Mouse (Mus musculus): ENCODE results near the gene Mrps9. TPM values are rescaled to one million over a fixed set of nuclear protein-coding genes. Genes with fewer than 3 reads are reported as not detected.

Mrps9 gene
- total RNA-seq (2014; rRNA removed; ENCODE audit: low replicate concordance) = 41.5 and 64.3 TPM in 2 replicates
- 85.0 and 85.6 TPM in 2 replicates for polyA plus RNA-seq (2015; fragmentation: Nextera tagmentation; extraction: Ambion mirVana)

DNA sequence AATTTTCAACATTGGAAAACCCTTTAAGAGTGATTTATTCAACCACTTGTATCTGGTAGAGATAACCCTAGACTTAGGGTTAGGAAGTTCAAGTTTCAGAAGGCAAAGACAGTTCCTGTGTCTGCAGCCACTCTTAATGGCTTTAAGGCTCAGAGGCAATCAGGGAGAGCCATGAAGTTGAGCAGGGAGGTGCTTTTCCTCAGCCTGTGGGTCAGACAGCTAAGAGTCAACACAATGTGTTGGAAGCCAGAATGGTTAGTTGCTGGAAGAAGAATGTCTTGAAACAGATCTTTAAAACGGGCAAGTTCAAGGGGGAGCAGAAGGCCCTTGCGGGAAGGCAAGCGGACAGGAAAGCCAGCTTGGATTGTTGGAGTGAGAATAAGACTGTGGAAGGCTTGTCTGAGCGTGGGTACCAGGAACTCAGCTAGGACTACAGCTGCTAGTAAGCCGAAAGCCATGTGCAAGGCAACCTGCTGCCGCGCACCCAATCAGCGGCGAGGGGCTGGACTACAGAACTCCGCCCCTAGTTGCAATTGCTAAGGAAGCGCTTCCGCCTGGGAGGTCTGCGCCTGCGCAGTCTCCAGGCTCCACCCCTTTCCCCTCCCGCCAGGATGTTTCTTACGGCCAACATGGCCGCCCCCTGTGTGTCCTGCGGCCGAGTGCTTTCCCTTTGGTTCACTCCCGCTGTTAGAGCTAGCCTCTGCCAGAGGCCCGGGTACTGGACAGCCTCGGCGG, at the start of gene Mrps9:
TSS of gene Mrps9 (plus strand) at position 571 of the 735 bp plus-strand sequence.
- Histone ChIP-seq H3K36me3 (replicated peaks; ENCODE audit: control insufficient read depth, insufficient read depth, low read length) (no peaks in the 10 kb centered on the region), H3K9me3 (replicated peaks; ENCODE audit: control insufficient read depth, low read length) (no peaks in the 10 kb centered on the region), H3K27me3 (ENCODE audit: control insufficient read depth, insufficient read depth, low read length) (no peaks in the 10 kb centered on the region), H3K27ac (ENCODE audit: low read depth) (peak within 1 kb of the TSS; percentile 85), H3K4me2 (ENCODE audit: low read depth, low read length) (peak within 1 kb of the TSS; percentile 76), H3K4me3 (ENCODE audit: low read depth, low read length) (peak within 1 kb of the TSS; percentile 100), H3K9ac (replicated peaks; ENCODE audit: low read depth, low read length) (peak within 1 kb of the TSS; percentile 96), H3K4me1 (ENCODE audit: control insufficient read depth, insufficient read depth) (peaks cover 9% of the 10 kb centered on the region)
- peak; percentile 100 for ATAC-seq (ENCODE audit: insufficient read depth, low read depth)
- peak; percentile 95 for DNase-seq (ENCODE audit: low spot score)
- TF ChIP-seq CTCF (IDR thresholded peaks at IDR 0.05; ENCODE audit: low read depth) = no peak
- TF ChIP-seq EP300 (IDR thresholded peaks at IDR 0.05; ENCODE audit: low read depth) = no peak
- WGBS = under 1% methylated on average over 23 of the region's 23 CpGs

GRCm38 (mm10) chr1:42813301-42813845, 37.7 kb upstream of the Mrps9 start:
- 68% methylated on average over 6 of the region's 6 CpGs for WGBS

DNA sequence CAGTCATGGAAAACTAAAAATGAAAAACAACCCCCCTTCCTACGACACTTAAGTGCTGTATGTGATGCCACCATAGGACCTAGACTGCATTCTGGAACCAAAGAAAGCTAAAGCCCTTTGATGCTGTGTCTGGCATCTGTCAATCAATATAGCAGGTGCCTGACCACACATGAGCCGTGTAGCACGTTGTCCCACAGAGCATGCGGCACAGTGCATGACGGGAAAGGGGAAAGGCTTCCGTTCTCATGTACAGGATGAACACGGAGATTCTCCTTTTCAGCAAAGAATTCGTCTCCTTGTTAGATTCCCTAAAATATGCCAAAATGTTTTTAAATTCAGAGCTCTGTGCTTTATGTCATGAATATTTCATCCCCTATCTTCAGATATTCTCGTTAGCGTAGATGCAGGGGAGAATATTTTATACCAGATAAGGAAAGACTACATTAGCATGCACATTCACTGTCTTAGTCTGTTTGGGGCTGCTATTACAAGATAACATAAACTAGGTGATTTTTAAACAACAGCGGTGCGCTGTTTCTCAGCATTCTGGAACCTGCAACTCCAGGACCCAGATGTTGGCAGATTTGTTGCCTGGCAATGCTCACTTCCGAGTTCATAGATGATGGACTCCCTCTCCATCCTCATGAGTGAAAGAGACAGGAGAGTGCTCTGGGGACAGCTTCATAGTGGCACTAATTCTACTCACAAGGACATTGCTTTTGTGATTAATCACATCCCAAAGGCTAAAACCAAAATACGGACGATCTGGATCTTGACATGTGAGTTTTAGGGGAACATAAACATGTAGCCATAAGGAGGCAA, 36.0 kb upstream of the Mrps9 start:
- Histone ChIP-seq H3K4me3 (ENCODE audit: low read depth, low read length) (no peak overlapping the region), H3K36me3 (replicated peaks; ENCODE audit: control insufficient read depth, insufficient read depth, low read length) (no peaks in the 10 kb centered on the region), H3K9ac (replicated peaks; ENCODE audit: low read depth, low read length) (no peak overlapping the region), H3K27ac (ENCODE audit: low read depth) (no peak overlapping the region), H3K9me3 (replicated peaks; ENCODE audit: control insufficient read depth, low read length) (no peaks in the 10 kb centered on the region), H3K4me1 (ENCODE audit: control insufficient read depth, insufficient read depth) (no peaks in the 10 kb centered on the region), H3K4me2 (ENCODE audit: low read depth, low read length) (no peak overlapping the region), H3K27me3 (ENCODE audit: control insufficient read depth, insufficient read depth, low read length) (no peaks in the 10 kb centered on the region)
- 76% methylated on average over 15 of the region's 15 CpGs for WGBS
- no peak for TF ChIP-seq CTCF (IDR thresholded peaks at IDR 0.05; ENCODE audit: low read depth)
- ATAC-seq (ENCODE audit: insufficient read depth, low read depth) = no peak
- DNase-seq (ENCODE audit: low spot score) = no peak

More at GRCm38 (mm10) chr1:42813301-42813845, 37.7 kb upstream of the Mrps9 start:
- DNase-seq (ENCODE audit: low spot score) = no peak
- no peak for TF ChIP-seq EP300 (IDR thresholded peaks at IDR 0.05; ENCODE audit: low read depth)
- no peak for TF ChIP-seq CTCF (IDR thresholded peaks at IDR 0.05; ENCODE audit: low read depth)
- H3K27ac ChIP-seq (ENCODE audit: low read depth) = no peak overlapping the region
- no peak for ATAC-seq (ENCODE audit: insufficient read depth, low read depth)
- H3K4me2 ChIP-seq (ENCODE audit: low read depth, low read length) = no peak overlapping the region
- H3K9me3 ChIP-seq (replicated peaks; ENCODE audit: control insufficient read depth, low read length) = no peaks in the 10 kb centered on the region
- H3K4me1 ChIP-seq (ENCODE audit: control insufficient read depth, insufficient read depth) = no peaks in the 10 kb centered on the region
- no peak overlapping the region for H3K9ac ChIP-seq (replicated peaks; ENCODE audit: low read depth, low read length)
- H3K27me3 ChIP-seq (ENCODE audit: control insufficient read depth, insufficient read depth, low read length) = no peaks in the 10 kb centered on the region
- H3K36me3 ChIP-seq (replicated peaks; ENCODE audit: control insufficient read depth, insufficient read depth, low read length) = no peaks in the 10 kb centered on the region
- no peak overlapping the region for H3K4me3 ChIP-seq (ENCODE audit: low read depth, low read length)

DNA sequence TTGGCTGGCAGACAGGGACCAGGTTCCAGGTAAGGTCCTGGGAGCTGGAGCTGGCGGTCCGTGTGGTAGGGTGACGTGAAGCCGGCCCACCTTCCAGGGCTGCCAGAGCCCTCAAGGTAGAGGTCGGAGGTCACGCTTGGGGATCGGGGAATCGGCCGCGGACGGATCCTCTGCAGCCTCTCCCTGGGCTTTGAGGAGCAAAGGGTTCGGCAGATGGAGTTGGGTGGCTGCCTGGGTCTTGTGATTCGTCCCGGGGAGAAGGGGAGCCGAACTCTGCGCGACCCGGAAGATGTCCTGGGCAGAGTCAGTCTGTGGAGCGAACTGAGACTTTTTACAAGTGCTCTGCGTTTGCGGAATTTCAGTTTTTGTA, 350 bp downstream of the Mrps9 start:
- WGBS = under 1% methylated on average over 21 of the region's 21 CpGs
- peaks cover 9% of the 10 kb centered on the region for H3K4me1 ChIP-seq (ENCODE audit: control insufficient read depth, insufficient read depth)
- H3K27ac ChIP-seq (ENCODE audit: low read depth) = peak overlapping the region; percentile 85
- ATAC-seq (ENCODE audit: insufficient read depth, low read depth) = peak; percentile 62
- H3K9ac ChIP-seq (replicated peaks; ENCODE audit: low read depth, low read length) = peak overlapping the region; percentile 96
- H3K4me2 ChIP-seq (ENCODE audit: low read depth, low read length) = peak overlapping the region; percentile 76
- H3K27me3 ChIP-seq (ENCODE audit: control insufficient read depth, insufficient read depth, low read length) = no peaks in the 10 kb centered on the region
- no peaks in the 10 kb centered on the region for H3K9me3 ChIP-seq (replicated peaks; ENCODE audit: control insufficient read depth, low read length)
- TF ChIP-seq EP300 (IDR thresholded peaks at IDR 0.05; ENCODE audit: low read depth) (no peak), CTCF (IDR thresholded peaks at IDR 0.05; ENCODE audit: low read depth) (no peak)
- peak overlapping the region; percentile 100 for H3K4me3 ChIP-seq (ENCODE audit: low read depth, low read length)
- DNase-seq (ENCODE audit: low spot score) = no peak
- no peaks in the 10 kb centered on the region for H3K36me3 ChIP-seq (replicated peaks; ENCODE audit: control insufficient read depth, insufficient read depth, low read length)

DNA sequence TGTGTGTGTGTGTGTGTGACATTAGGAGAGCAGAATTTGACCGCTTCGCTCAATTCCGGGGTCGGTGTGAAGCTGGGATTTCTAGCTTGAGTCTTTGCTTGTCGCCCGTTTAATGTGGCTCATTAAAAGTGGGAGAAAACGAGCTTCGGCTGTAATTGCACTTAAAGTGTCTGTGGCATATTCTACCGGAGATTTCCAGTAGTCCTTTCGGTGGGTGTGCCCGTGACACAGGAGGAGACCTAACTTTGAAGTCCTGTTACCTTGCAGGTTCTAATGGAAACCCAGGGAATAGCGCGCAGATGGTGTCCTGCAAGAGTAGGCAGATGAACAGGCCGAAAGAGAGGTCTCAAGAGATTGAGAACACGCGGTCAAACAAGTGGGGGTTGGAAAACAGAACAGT, 777 bp downstream of the Mrps9 start:
- H3K27ac ChIP-seq (ENCODE audit: low read depth) = 0 out of 2 replicates have a peak overlapping the region, but pooled peaks have one; percentile 85
- H3K36me3 ChIP-seq (replicated peaks; ENCODE audit: control insufficient read depth, insufficient read depth, low read length) = no peaks in the 10 kb centered on the region
- DNase-seq (ENCODE audit: low spot score) = no peak
- peaks cover 9% of the 10 kb centered on the region for H3K4me1 ChIP-seq (ENCODE audit: control insufficient read depth, insufficient read depth)
- ATAC-seq (ENCODE audit: insufficient read depth, low read depth) = no peak
- H3K9me3 ChIP-seq (replicated peaks; ENCODE audit: control insufficient read depth, low read length) = no peaks in the 10 kb centered on the region
- peak overlapping the region; percentile 76 for H3K4me2 ChIP-seq (ENCODE audit: low read depth, low read length)
- H3K9ac ChIP-seq (replicated peaks; ENCODE audit: low read depth, low read length) = peak overlapping the region; percentile 96
- TF ChIP-seq EP300 (IDR thresholded peaks at IDR 0.05; ENCODE audit: low read depth) (no peak), CTCF (IDR thresholded peaks at IDR 0.05; ENCODE audit: low read depth) (no peak)
- H3K27me3 ChIP-seq (ENCODE audit: control insufficient read depth, insufficient read depth, low read length) = no peaks in the 10 kb centered on the region
- WGBS = 1% methylated on average over 16 of the region's 16 CpGs
- peak overlapping the region; percentile 100 for H3K4me3 ChIP-seq (ENCODE audit: low read depth, low read length)

Measured in heart, postnatal 0 days (tissue).